30 mouse cellular contexts compared by ENCODE assay signal in the genomic region with DNA sequence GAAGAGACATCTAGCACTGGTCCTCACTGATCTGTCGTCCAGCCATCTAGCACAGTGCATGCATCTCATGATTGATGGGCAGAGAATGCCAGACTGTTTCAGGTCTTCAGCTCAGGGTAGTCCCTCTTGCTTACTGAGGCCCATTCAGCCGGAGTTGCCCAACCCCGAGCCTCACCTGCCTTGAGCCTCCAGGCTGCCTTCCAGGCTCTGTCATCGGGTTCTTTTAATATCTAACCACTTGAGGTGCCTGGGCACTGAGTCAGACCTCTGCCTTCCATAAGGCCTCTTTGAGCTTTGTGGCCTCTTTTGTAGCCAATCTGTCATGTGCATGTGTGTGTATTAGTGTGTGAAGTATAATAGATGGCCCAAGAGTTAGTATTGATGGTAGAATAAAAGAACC.
DNase-seq lines count a peak whose midpoint lies in the region; ATAC-seq and TF ChIP-seq lines count a peak whose summit lies in the region.
"Had no signal": no experiment of that assay in that cellular context is flagged by ENCODE, and none has a peak within 500 bp of the region (broad histone marks: within the 10 kb centered on the region; RNA-seq: fewer than 3 reads in every experiment).

No protein-coding gene starts in this region.

- H3K27ac ChIP-seq in heart, embryonic 15.5 days: no peak overlapping the region
- H3K27ac ChIP-seq: embryonic facial prominence, embryonic 10.5 days; embryonic facial prominence, embryonic 13.5 days; forebrain, embryonic 10.5 days; forebrain, embryonic 13.5 days; gastrocnemius, adult 2 months; heart, embryonic 10.5 days; hindbrain, embryonic 14.5 days; hindbrain, postnatal 0 days had no signal

- 49% methylated on average over 4 of the region's 4 CpGs for WGBS in heart, embryonic 15.5 days

- peak; percentile 33; the same call in 1 of the 2 replicates for ATAC-seq in heart, embryonic 15.5 days (replicated peaks; ENCODE audit: insufficient number of reproducible peaks, insufficient read depth, low FRiP score, low read depth)
- ATAC-seq: CD4-positive, CD25-positive, alpha-beta regulatory T cell, adult 4 months; forebrain, embryonic 13.5 days; forebrain, embryonic 16.5 days; hindbrain, postnatal 0 days; inflammation-experienced regulatory T-cells, adult 6 months; intestine, embryonic 16.5 days had no signal

- no peaks in the 10 kb centered on the region for H3K27me3 ChIP-seq in heart, embryonic 15.5 days
- H3K27me3 ChIP-seq in myocyte (ENCODE audit: control insufficient read depth, insufficient read depth, insufficient read length): no peaks in the 10 kb centered on the region
- H3K27me3 ChIP-seq: embryonic facial prominence, embryonic 13.5 days; forebrain, embryonic 13.5 days had no signal

- no peaks in the 10 kb centered on the region for H3K36me3 ChIP-seq in heart, embryonic 15.5 days
- no peaks in the 10 kb centered on the region for H3K36me3 ChIP-seq in myocyte (ENCODE audit: control insufficient read depth, insufficient read depth)
- H3K36me3 ChIP-seq: embryonic facial prominence, embryonic 10.5 days; embryonic facial prominence, embryonic 13.5 days; forebrain, embryonic 10.5 days; heart, embryonic 10.5 days had no signal

- no peak overlapping the region for H3K4me3 ChIP-seq in heart, embryonic 15.5 days
- H3K4me3 ChIP-seq in myocyte: no peak overlapping the region
- H3K4me3 ChIP-seq: embryonic facial prominence, embryonic 10.5 days; embryonic facial prominence, embryonic 13.5 days; erythroblast, embryonic 14.5 days; forebrain, embryonic 10.5 days; forebrain, embryonic 13.5 days; gastrocnemius, adult 2 months; heart, embryonic 10.5 days had no signal

- TF ChIP-seq POLR2A in myocyte (IDR thresholded peaks at IDR 0.05; ENCODE audit: insufficient read length, low read depth): no peak

- no peak overlapping the region for H3K9ac ChIP-seq in heart, embryonic 15.5 days
- H3K9ac ChIP-seq: embryonic facial prominence, embryonic 13.5 days; forebrain, embryonic 13.5 days; hindbrain, embryonic 14.5 days had no signal

- no peak for DNase-seq in heart, adult 11 months
- DNase-seq in 3T3-L1 (ENCODE audit: low read depth, low spot score): peak; percentile 12
- DNase-seq in NIH3T3 (ENCODE audit: low read depth): peak; percentile 24
- no peak for DNase-seq in cerebellum, postnatal 10 days
- DNase-seq in left cerebral cortex, postnatal 25 days (ENCODE audit: low spot score in 2 of 2): no peak
- DNase-seq: adrenal gland, adult 2 months; adrenal gland, postnatal 14 days; cerebellum, adult 11 months; cerebellum, adult 2 months; cerebellum, adult 9-11 months; cerebellum, postnatal 36 days; embryo, embryonic 11 days; gastrocnemius, adult 2 months; gastrocnemius, postnatal 14 days; heart, postnatal 36 days; kidney, adult 18-20 months had no signal

- no peak overlapping the region for H3K4me2 ChIP-seq in heart, embryonic 15.5 days
- no peak overlapping the region for H3K4me2 ChIP-seq in myocyte (ENCODE audit: low read depth)
- H3K4me2 ChIP-seq: embryonic facial prominence, embryonic 13.5 days; forebrain, embryonic 13.5 days; hindbrain, embryonic 14.5 days had no signal

- intact Hi-C loops in left cerebral cortex, postnatal 25 days (cut with DNase I): no loop called here

- H3K4me1 ChIP-seq in heart, embryonic 15.5 days (replicated peaks): peaks cover 16% of the 10 kb centered on the region
- H3K4me1 ChIP-seq: embryonic facial prominence, embryonic 10.5 days; embryonic facial prominence, embryonic 13.5 days; forebrain, embryonic 13.5 days had no signal

- H3ac ChIP-seq in myocyte (ENCODE audit: control insufficient read depth, insufficient read length): no peak overlapping the region

- H3K9me3 ChIP-seq in heart, embryonic 15.5 days (replicated peaks): no peaks in the 10 kb centered on the region
- H3K9me3 ChIP-seq: embryonic facial prominence, embryonic 10.5 days; embryonic facial prominence, embryonic 13.5 days; forebrain, embryonic 10.5 days; forebrain, embryonic 13.5 days; heart, embryonic 10.5 days had no signal

- no peaks in the 10 kb centered on the region for H3K79me2 ChIP-seq in myocyte (ENCODE audit: control insufficient read depth, insufficient read depth)

TF ChIP-seq in myocyte, 11 proteins besides CTCF, POLR2A, EP300 and RAD21:
- peak; percentile 19 to 86 (median 82) for TF ChIP-seq MYOD1 (IDR thresholded peaks at IDR 0.05; ENCODE audit: control insufficient read depth in 1 of 3, insufficient read length in 2 of 3, low read depth in 2 of 3)
- peak; percentile 6 for TF ChIP-seq TCF3 (IDR thresholded peaks at IDR 0.05; ENCODE audit: insufficient read length, low read depth)
- TF ChIP-seq USF1 (IDR thresholded peaks at IDR 0.05; ENCODE audit: low read depth): no peak
- no peak for TF ChIP-seq E2F4 (IDR thresholded peaks at IDR 0.05; ENCODE audit: insufficient read depth)
- TF ChIP-seq MYOG (IDR thresholded peaks at IDR 0.05; ENCODE audit: control insufficient read depth in 1 of 3, insufficient read depth in 1 of 3, insufficient read length in 2 of 3, low read depth in 2 of 3): peak in 2 of 3 experiments; percentile 11 to 29
- TF ChIP-seq TCF12 (IDR thresholded peaks at IDR 0.05; ENCODE audit: insufficient read depth, poor library complexity, severe bottlenecking): peak; percentile 16
- TF ChIP-seq SRF (IDR thresholded peaks at IDR 0.05; ENCODE audit: control insufficient read depth, insufficient read length, low read depth): no peak
- TF ChIP-seq CEBPB (IDR thresholded peaks at IDR 0.05; ENCODE audit: insufficient read depth, poor library complexity, severe bottlenecking): no peak

Comparison
In these comparisons a context has a peak if more than half of its experiments do, and no peak if none do; other contexts are left out.
1. DNase-seq: peak in 3T3-L1 (single experiment) and NIH3T3 (single experiment); none in heart, adult 11 months (single experiment), cerebellum, postnatal 10 days (0 of 2) and left cerebral cortex, postnatal 25 days (0 of 2).